Mouse (Mus musculus) CH12.LX (cell line): ENCODE measurements around the gene BC049715. TPM values are rescaled to one million over a fixed set of nuclear protein-coding genes. Genes with fewer than 3 reads are reported as not detected.
A peak's percentile ranks its signal among the peaks of the same experiment; 100 is the strongest.

Source experiments
- DNase-seq: peaks from one replicate; pipeline ENCODE4 v3.0.0-alpha.2; 2013; ENCODE audit errors: extremely low read depth
- H3K27ac ChIP-seq: 2 replicates; pipeline ENCODE4 v1.5.1; 2012; ENCODE audit warnings: low read depth, mild to moderate bottlenecking, control low read depth, moderate library complexity; ENCODE audit not compliant: insufficient read depth
- H3K27me3 ChIP-seq: replicated peaks from 2 replicates; pipeline ENCODE3; 2012; ENCODE audit warnings: inconsistent platforms
- H3K36me3 ChIP-seq, 2 experiments: replicated peaks in 1 of 2; 2 replicates each; pipeline versions ENCODE3 to v1.6.1; 2012; ENCODE audit warnings: inconsistent platforms in 1 of 2, low read length in 1 of 2, mild to moderate bottlenecking in 1 of 2, mixed read lengths in 1 of 2, moderate library complexity in 1 of 2; ENCODE audit not compliant: control insufficient read depth in 1 of 2, insufficient read depth in 1 of 2
- H3K4me1 ChIP-seq, 2 experiments: 2 replicates each; pipeline ENCODE4 v1.6.1; 2012; ENCODE audit warnings: inconsistent platforms in 1 of 2, moderate library complexity in 1 of 2; ENCODE audit not compliant: insufficient read depth in 2 of 2, control insufficient read depth in 1 of 2
- H3K4me2 ChIP-seq: 2 replicates; pipeline ENCODE4 v1.6.1; 2012; ENCODE audit warnings: low read depth, mild to moderate bottlenecking, control low read depth; ENCODE audit not compliant: poor library complexity, insufficient read depth, severe bottlenecking
- H3K4me3 ChIP-seq, 3 experiments: fragments of 150-350 bp in 1 of 3; sonication (generic) in 1 of 3; replicated peaks in 1 of 3; 2 replicates each; pipeline versions ENCODE3 to v1.5.1; 2011 to 2012; ENCODE audit warnings: low read depth in 2 of 3, low read length in 2 of 3, mild to moderate bottlenecking in 2 of 3, moderate library complexity in 2 of 3, control low read depth in 1 of 3, improper control_type of control experiment in 1 of 3, inconsistent platforms in 1 of 3, mixed read lengths in 1 of 3; ENCODE audit not compliant: poor library complexity in 1 of 3
- H3K79me2 ChIP-seq: replicated peaks from 2 replicates; pipeline ENCODE4 v1.6.1; 2012; ENCODE audit warnings: mild to moderate bottlenecking, moderate library complexity; ENCODE audit not compliant: control insufficient read depth, poor library complexity, insufficient read depth, severe bottlenecking; ENCODE audit errors: extremely low read depth
- H3K9ac ChIP-seq: 2 replicates; pipeline ENCODE4 v1.6.1; 2012; ENCODE audit warnings: low read depth, mild to moderate bottlenecking, control low read depth, moderate library complexity; ENCODE audit not compliant: insufficient read depth
- H3K9me3 ChIP-seq: replicated peaks from 2 replicates; pipeline ENCODE3; 2012; ENCODE audit warnings: low read length, inconsistent platforms, mixed read lengths
- ELF1 ChIP-seq: IDR thresholded peaks from 2 replicates; pipeline ENCODE4 v1.6.1; 2014; ENCODE audit warnings: low read depth, mild to moderate bottlenecking, inconsistent platforms, low read length, improper control_type of control experiment
- ETS1 ChIP-seq: conservative IDR thresholded peaks from 2 replicates; pipeline ENCODE4 v1.6.1; 2012; ENCODE audit warnings: low read depth, mild to moderate bottlenecking, inconsistent platforms, low read length, improper control_type of control experiment, moderate library complexity
- HCFC1 ChIP-seq: IDR thresholded peaks from 2 replicates; pipeline ENCODE4 v1.6.1; 2012; ENCODE audit warnings: low read depth, mild to moderate bottlenecking, inconsistent platforms, low read length, improper control_type of control experiment
- JUN ChIP-seq: IDR thresholded peaks from 2 replicates; pipeline ENCODE4 v1.6.1; 2011; ENCODE audit warnings: low read depth, mild to moderate bottlenecking, low read length, improper control_type of control experiment, moderate library complexity; ENCODE audit not compliant: insufficient read depth
- KAT2A ChIP-seq: IDR thresholded peaks from 2 replicates; pipeline ENCODE4 v1.6.1; 2012; ENCODE audit warnings: low read length, improper control_type of control experiment, inconsistent platforms; ENCODE audit not compliant: insufficient replicate concordance
- MAX ChIP-seq: IDR thresholded peaks from 2 replicates; pipeline ENCODE4 v1.6.1; 2011; ENCODE audit warnings: low read length, improper control_type of control experiment
- MAZ ChIP-seq: IDR thresholded peaks from 2 replicates; pipeline ENCODE4 v1.6.1; 2012; ENCODE audit warnings: low read depth, mild to moderate bottlenecking, inconsistent platforms, low read length, improper control_type of control experiment, moderate library complexity
- NRF1 ChIP-seq: IDR thresholded peaks from 2 replicates; pipeline ENCODE4 v1.6.1; 2014; ENCODE audit warnings: low read depth, mild to moderate bottlenecking, inconsistent platforms, low read length, improper control_type of control experiment, moderate library complexity
- TCF12 ChIP-seq: IDR thresholded peaks from 2 replicates; pipeline ENCODE4 v1.6.1; 2014; ENCODE audit warnings: low read depth, mild to moderate bottlenecking, inconsistent platforms, low read length, improper control_type of control experiment
- USF1 ChIP-seq: IDR thresholded peaks from 2 replicates; pipeline ENCODE4 v1.6.1; 2014; ENCODE audit warnings: low read depth, mild to moderate bottlenecking, inconsistent platforms, low read length, improper control_type of control experiment
- USF2 ChIP-seq: conservative IDR thresholded peaks from 2 replicates; pipeline ENCODE4 v1.6.1; 2011; ENCODE audit warnings: low read depth, low read length, improper control_type of control experiment
- ZC3H11A ChIP-seq: IDR thresholded peaks from 2 replicates; pipeline ENCODE4 v1.6.1; 2012; ENCODE audit warnings: low read depth, mild to moderate bottlenecking, inconsistent platforms, low read length, improper control_type of control experiment
- ZMIZ1 ChIP-seq: IDR thresholded peaks from 2 replicates; pipeline ENCODE4 v1.6.1; 2012; ENCODE audit warnings: low read depth, mild to moderate bottlenecking, inconsistent platforms, low read length, improper control_type of control experiment
- dilution Hi-C: fragments of 300-500 bp; cut with MboI; formaldehyde crosslinking; loops from 2 replicates; pipeline ENCODE4 v1.14.3; 2020; ENCODE audit warnings: low sequenced_read_pairs; ENCODE audit not compliant: extremely low pct_unique_long_range_greater_than_20kb, extremely low pct_ligation_motif_present
- in situ Hi-C: fragments of 300-500 bp; cut with MboI; formaldehyde crosslinking; loops from 3 replicates; pipeline ENCODE4 v1.14.3; 2019; ENCODE audit warnings: low sequenced_read_pairs, low pct_ligation_motif_present, low pct_unique_long_range_greater_than_20kb, mixed read lengths
- polyA plus RNA-seq: library from polyadenylated mRNA; unstranded; fragments of >175 nt; gene quantifications from 2 replicates; pipeline ENCODE4 v1.2.1, GENCODE M21; 2012; ENCODE audit warnings: low read depth; ENCODE audit not compliant: insufficient read length
- total RNA-seq, 2 experiments: library from RNA; depleted of rRNA; stranded (reverse); fragments of 300-350 nt in 1 of 2; fragments of >200 nt in 1 of 2; gene quantifications; 2 replicates each; pipeline ENCODE4 v1.2.3; 2012 to 2014

The BC049715 gene
- total RNA-seq (2012; rRNA removed) (9.9 and 10.7 TPM in 2 replicates), total RNA-seq (2014; rRNA removed) (8.8 and 10.1 TPM in 2 replicates), polyA plus RNA-seq (13.1 and 13.5 TPM in 2 replicates)

DNA sequence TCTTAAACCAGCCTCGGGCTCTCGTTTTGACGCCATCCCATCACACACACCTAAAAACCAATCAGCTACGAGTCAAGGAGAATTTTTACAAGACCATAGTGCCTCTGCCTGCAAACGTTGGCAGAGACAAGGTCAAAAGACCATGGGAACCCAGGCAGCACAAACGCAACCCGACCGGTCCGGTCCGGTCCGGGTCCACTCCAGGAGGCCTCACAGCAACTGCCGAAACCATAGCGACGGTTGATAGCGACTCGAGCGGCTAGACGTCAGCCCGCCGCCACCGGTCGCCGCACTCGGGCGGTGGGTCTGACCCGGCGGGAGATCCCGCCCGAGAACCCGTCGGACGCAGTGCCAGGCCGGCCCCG is at the start of gene BC049715:
BC049715 (plus strand) TSS at position 111 of the 365 bp plus-strand sequence.
- Histone ChIP-seq H3K36me3 (peaks cover 17 to 28% of the 10 kb centered on the region in 2 experiments), H3K9me3 (no peaks in the 10 kb centered on the region), H3K79me2 (peaks cover 43% of the 10 kb centered on the region), H3K27ac (peak within 1 kb of the TSS; percentile 58), H3K27me3 (no peaks in the 10 kb centered on the region), H3K4me1 (peaks cover 3 to 39% of the 10 kb centered on the region in 2 experiments; a peak in 3 of 4 replicates), H3K4me3 (peak within 1 kb of the TSS; percentile 84 to 93 (median 91)), H3K9ac (peak within 1 kb of the TSS; percentile 98), H3K4me2 (peak within 1 kb of the TSS; percentile 100)
- TF ChIP-seq TCF12: no peak
- TF ChIP-seq NRF1: no peak
- no peak for TF ChIP-seq USF1
- TF ChIP-seq JUN: no peak
- no peak for TF ChIP-seq HCFC1
- TF ChIP-seq ELF1: no peak
- no peak for TF ChIP-seq MAZ
- no peak for TF ChIP-seq MAX
- TF ChIP-seq ETS1: no peak
- no peak for TF ChIP-seq USF2
- no peak for TF ChIP-seq ZMIZ1
- no peak for TF ChIP-seq ZC3H11A
- in situ Hi-C loops (no loop called here), dilution Hi-C loops (no loop called here)
- DNase-seq: no peak

DNA sequence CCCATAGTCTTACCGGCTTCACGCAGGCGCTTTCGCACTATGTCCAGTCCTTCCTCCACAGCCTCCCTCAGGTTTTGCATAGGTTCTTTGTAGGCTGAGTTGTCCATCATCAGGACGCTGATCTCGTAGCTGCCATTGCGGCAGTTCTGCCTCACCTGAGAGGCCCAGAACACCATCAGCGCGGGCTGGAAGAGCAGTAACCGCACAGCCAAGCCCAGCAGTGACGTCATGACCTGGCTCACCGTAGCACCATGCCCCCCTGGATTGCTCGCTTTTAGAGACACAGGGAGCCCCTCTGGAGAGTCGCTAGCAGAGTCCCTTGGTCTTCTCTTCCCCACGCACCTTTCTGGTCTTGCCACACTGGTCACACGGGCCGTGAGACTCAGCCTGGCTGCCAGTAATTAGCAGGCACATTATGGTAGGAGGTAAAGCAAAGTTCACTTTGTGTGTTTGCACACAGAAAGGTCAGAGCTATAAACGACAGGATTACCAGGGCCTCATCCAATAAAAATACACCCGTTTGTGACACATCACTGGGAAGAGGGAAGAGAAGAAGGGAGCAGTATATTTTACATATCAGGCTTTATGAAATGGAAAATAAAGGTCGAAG is 45.9 kb upstream of the BC049715 start, which contains the start of gene Gucy2c:
Gucy2c (minus strand) TSS at position 389 of the 610 bp plus-strand sequence.
- Histone ChIP-seq H3K79me2 (no peaks in the 10 kb centered on the region), H3K27ac (no peak within 1 kb of the TSS), H3K36me3 (no peaks in the 10 kb centered on the region), H3K4me1 (peaks cover 0 to 2% of the 10 kb centered on the region in 2 experiments; a peak in 1 of 4 replicates), H3K4me3 (no peak within 1 kb of the TSS), H3K27me3 (no peaks in the 10 kb centered on the region), H3K9me3 (no peaks in the 10 kb centered on the region), H3K4me2 (no peak within 1 kb of the TSS), H3K9ac (no peak within 1 kb of the TSS)
- in situ Hi-C loops: no loop called here
- dilution Hi-C loops: no loop called here
- no peak for DNase-seq
- TF ChIP-seq KAT2A: no peak
